Mouse (Mus musculus) embryonic facial prominence, embryonic 14.5 days (tissue): ENCODE results near the gene Narf. TPM values are rescaled to one million over a fixed set of nuclear protein-coding genes. Genes with fewer than 3 reads are reported as not detected.

ENCODE experiments used
- ATAC-seq: fragments of 200-750 bp; cut with Nextera tagmentation; 2 replicates; pipeline ENCODE4 v1.8.0; 2017; ENCODE audit warnings: low read depth, moderate number of reproducible peaks, moderate TSS enrichment
- DNase-seq: peaks from one replicate; pipeline ENCODE4 v3.0.0-alpha.2; 2015; ENCODE audit warnings: low spot score
- H3K27ac ChIP-seq: fragments of 300-500 bp; sonication (generic); replicated peaks from 2 replicates; pipeline ENCODE4 v1.5.1; 2014; ENCODE audit warnings: low read depth, mild to moderate bottlenecking, low read length, moderate library complexity
- H3K27me3 ChIP-seq: fragments of 300-500 bp; sonication (generic); replicated peaks from 2 replicates; pipeline ENCODE4 v1.6.1; 2014; ENCODE audit warnings: low read length; ENCODE audit not compliant: control insufficient read depth, insufficient read depth
- H3K36me3 ChIP-seq: fragments of 300-500 bp; sonication (generic); 2 replicates; pipeline ENCODE4 v1.6.1; 2014; ENCODE audit warnings: low read length, mixed read lengths; ENCODE audit not compliant: control insufficient read depth, insufficient read depth
- H3K4me1 ChIP-seq: fragments of 300-500 bp; sonication (generic); 2 replicates; pipeline ENCODE4 v1.6.1; 2014; ENCODE audit warnings: antibody characterized with exemption, low read length; ENCODE audit not compliant: control insufficient read depth, insufficient read depth
- H3K4me2 ChIP-seq: fragments of 300-500 bp; sonication (generic); 2 replicates; pipeline ENCODE4 v1.6.1; 2014; ENCODE audit warnings: low read depth, mild to moderate bottlenecking, low read length, moderate library complexity, mixed read lengths
- H3K4me3 ChIP-seq: fragments of 300-500 bp; sonication (generic); 2 replicates; pipeline ENCODE4 v1.5.1; 2014; ENCODE audit warnings: low read depth, mild to moderate bottlenecking, low read length
- H3K9ac ChIP-seq: fragments of 300-500 bp; sonication (generic); 2 replicates; pipeline ENCODE4 v1.6.1; 2014; ENCODE audit warnings: low read depth, mild to moderate bottlenecking, low read length, moderate library complexity, mixed read lengths
- H3K9me3 ChIP-seq: fragments of 300-500 bp; sonication (generic); 2 replicates; pipeline ENCODE4 v1.6.1; 2016; ENCODE audit warnings: low read length; ENCODE audit not compliant: control insufficient read depth
- WGBS: fragments of 180-500 bp; shearing (Covaris S2); extraction: QIAGEN DNeasy Blood & Tissue Kit; methylation state at CpG from one replicate; pipeline ENCODE4 v1.1.7; 2014; 5-methylcytosine and 5-hydroxymethylcytosine counted together
- polyA plus RNA-seq: library from polyadenylated mRNA; unstranded; fragments of >200 nt; fragmentation: Nextera tagmentation; extraction: Ambion mirVana; gene quantifications from 2 replicates; pipeline ENCODE4 v1.2.1, GENCODE M21; 2014

Gene Narf
- 42.1 and 43.8 TPM in 2 replicates for polyA plus RNA-seq

GRCm38 (mm10) chr11:121236564-121237344 lies at the start of gene Narf:
TSS of gene Narf (plus strand) at chr11:121237253.
- H3K27me3 ChIP-seq: no peaks in the 10 kb centered on the region
- peak within 1 kb of the TSS; percentile 64 for H3K4me2 ChIP-seq
- peak within 1 kb of the TSS; percentile 99 for H3K27ac ChIP-seq
- under 1% methylated on average over 46 of the region's 50 CpGs for WGBS
- ATAC-seq: peak; percentile 99
- H3K9me3 ChIP-seq: no peaks in the 10 kb centered on the region
- H3K4me1 ChIP-seq: peaks cover 18% of the 10 kb centered on the region
- peak within 1 kb of the TSS; percentile 75 for H3K4me3 ChIP-seq
- peaks cover 29% of the 10 kb centered on the region for H3K36me3 ChIP-seq
- peak within 1 kb of the TSS; percentile 84 for H3K9ac ChIP-seq
- peak; percentile 100 for DNase-seq

- H3K36me3 ChIP-seq: 0 out of 2 replicates have a peak, but pooled peaks cover 5% of the 10 kb centered on the region
- H3K4me2 ChIP-seq: no peak overlapping the region
- 73% methylated on average over 3 of the region's 3 CpGs for WGBS
- no peaks in the 10 kb centered on the region for H3K9me3 ChIP-seq
- H3K4me1 ChIP-seq: no peaks in the 10 kb centered on the region
- no peak overlapping the region for H3K9ac ChIP-seq
- DNase-seq (peak; percentile 36), ATAC-seq (no peak)
- H3K27me3 ChIP-seq: no peaks in the 10 kb centered on the region
- no peak overlapping the region for H3K27ac ChIP-seq
- H3K4me3 ChIP-seq: no peak overlapping the region
These were observed 47.4 kb upstream of the Narf start for GRCm38 (mm10) chr11:121189681-121190080.

GRCm38 (mm10) chr11:121192742-121193141 lies 44.3 kb upstream of the Narf start:
- no peaks in the 10 kb centered on the region for H3K4me1 ChIP-seq
- H3K27me3 ChIP-seq: no peaks in the 10 kb centered on the region
- no peak overlapping the region for H3K4me2 ChIP-seq
- ATAC-seq: no peak
- 78% methylated on average over 2 of the region's 2 CpGs for WGBS
- H3K9ac ChIP-seq: no peak overlapping the region
- no peak overlapping the region for H3K27ac ChIP-seq
- no peak for DNase-seq
- no peak overlapping the region for H3K4me3 ChIP-seq
- H3K36me3 ChIP-seq: 0 out of 2 replicates have a peak, but pooled peaks cover 9% of the 10 kb centered on the region
- H3K9me3 ChIP-seq: no peaks in the 10 kb centered on the region

GRCm38 (mm10) chr11:121193415-121193814 lies 43.6 kb upstream of the Narf start:
- no peak overlapping the region for H3K4me3 ChIP-seq
- DNase-seq: no peak
- H3K9me3 ChIP-seq: no peaks in the 10 kb centered on the region
- no peaks in the 10 kb centered on the region for H3K4me1 ChIP-seq
- no peak overlapping the region for H3K4me2 ChIP-seq
- no peaks in the 10 kb centered on the region for H3K27me3 ChIP-seq
- H3K36me3 ChIP-seq: 0 out of 2 replicates have a peak, but pooled peaks cover 7% of the 10 kb centered on the region
- H3K9ac ChIP-seq: no peak overlapping the region
- no peak for ATAC-seq
- H3K27ac ChIP-seq: no peak overlapping the region
- 71% methylated on average over 3 of the region's 3 CpGs for WGBS

GRCm38 (mm10) chr11:121198622-121199021 lies 38.4 kb upstream of the Narf start:
- WGBS: 43% methylated on average over 2 of the region's 2 CpGs
- Histone ChIP-seq H3K9me3 (no peaks in the 10 kb centered on the region), H3K4me2 (no peak overlapping the region), H3K36me3 (0 out of 2 replicates have a peak, but pooled peaks cover 5% of the 10 kb centered on the region), H3K4me1 (no peaks in the 10 kb centered on the region), H3K27ac (0 out of 2 replicates have a peak overlapping the region, but pooled peaks have one; percentile 0), H3K4me3 (no peak overlapping the region), H3K27me3 (no peaks in the 10 kb centered on the region), H3K9ac (no peak overlapping the region)
- ATAC-seq (no peak), DNase-seq (peak; percentile 32)

GRCm38 (mm10) chr11:121199851-121200250 lies 37.2 kb upstream of the Narf start:
- H3K4me2 ChIP-seq: no peak overlapping the region
- H3K9me3 ChIP-seq: no peaks in the 10 kb centered on the region
- H3K4me3 ChIP-seq: no peak overlapping the region
- 0 out of 2 replicates have a peak, but pooled peaks cover 5% of the 10 kb centered on the region for H3K36me3 ChIP-seq
- no peak overlapping the region for H3K27ac ChIP-seq
- H3K4me1 ChIP-seq: no peaks in the 10 kb centered on the region
- no peaks in the 10 kb centered on the region for H3K27me3 ChIP-seq
- WGBS: 70% methylated on average over 4 of the region's 4 CpGs
- H3K9ac ChIP-seq: no peak overlapping the region
- DNase-seq: peak; percentile 64
- no peak for ATAC-seq

- Histone ChIP-seq H3K27ac (no peak overlapping the region), H3K4me1 (peaks cover 4% of the 10 kb centered on the region; the same call in 1 of the 2 replicates), H3K27me3 (no peaks in the 10 kb centered on the region), H3K9me3 (no peaks in the 10 kb centered on the region), H3K36me3 (0 out of 2 replicates have a peak, but pooled peaks cover 4% of the 10 kb centered on the region), H3K4me2 (no peak overlapping the region), H3K9ac (no peak overlapping the region), H3K4me3 (no peak overlapping the region)
- 91% methylated on average over 6 of the region's 6 CpGs for WGBS
- DNase-seq (no peak), ATAC-seq (no peak)
These were observed 36.3 kb upstream of the Narf start for GRCm38 (mm10) chr11:121200781-121201180.

- DNase-seq (peak; percentile 56), ATAC-seq (no peak)
- Histone ChIP-seq H3K9me3 (no peaks in the 10 kb centered on the region), H3K27me3 (no peaks in the 10 kb centered on the region), H3K9ac (no peak overlapping the region), H3K4me3 (no peak overlapping the region), H3K27ac (no peak overlapping the region), H3K4me1 (peaks cover 4% of the 10 kb centered on the region; the same call in 1 of the 2 replicates), H3K4me2 (no peak overlapping the region), H3K36me3 (no peaks in the 10 kb centered on the region)
- 51% methylated on average over 11 of the region's 11 CpGs for WGBS
These were observed 35.4 kb upstream of the Narf start for GRCm38 (mm10) chr11:121201436-121202198.
